Mouse (Mus musculus) limb, embryonic 13.5 days (tissue): ENCODE measurements at regions not wholly inside any gene's neighbourhood (a gene's known extent, or its start where the extent isn't known, plus 50 kb on each side); places are given as distances from the start of the nearest gene placed in this dataset.

ENCODE experiments used
- ATAC-seq: fragments of 200-750 bp; cut with Nextera tagmentation; 2 replicates; pipeline ENCODE4 v1.8.0; 2017; ENCODE audit warnings: low read depth, moderate number of reproducible peaks, moderate TSS enrichment; ENCODE audit not compliant: low FRiP score
- H3K27ac ChIP-seq: fragments of 300-500 bp; sonication (generic); 2 replicates; pipeline ENCODE4 v1.5.1; 2015; ENCODE audit warnings: inconsistent platforms, mild to moderate bottlenecking, moderate library complexity
- H3K27me3 ChIP-seq: fragments of 300-500 bp; sonication (generic); 2 replicates; pipeline ENCODE4 v1.6.1; 2015; ENCODE audit warnings: mild to moderate bottlenecking, inconsistent platforms
- H3K36me3 ChIP-seq: fragments of 300-500 bp; sonication (generic); 2 replicates; pipeline ENCODE4 v1.6.1; 2015; ENCODE audit warnings: inconsistent platforms, mild to moderate bottlenecking, moderate library complexity
- H3K4me1 ChIP-seq: fragments of 300-500 bp; sonication (generic); 2 replicates; pipeline ENCODE4 v1.6.1; 2015; ENCODE audit warnings: inconsistent platforms
- H3K4me2 ChIP-seq: fragments of 300-500 bp; sonication (generic); replicated peaks from 2 replicates; pipeline ENCODE4 v1.6.1; 2015; ENCODE audit warnings: inconsistent platforms, mild to moderate bottlenecking, moderate library complexity
- H3K4me3 ChIP-seq: fragments of 300-500 bp; sonication (generic); 2 replicates; pipeline ENCODE4 v1.5.1; 2015; ENCODE audit warnings: moderate library complexity, mild to moderate bottlenecking, inconsistent platforms
- H3K9ac ChIP-seq: fragments of 300-500 bp; sonication (generic); 2 replicates; pipeline ENCODE4 v1.6.1; 2015; ENCODE audit warnings: mild to moderate bottlenecking, inconsistent platforms
- H3K9me3 ChIP-seq: fragments of 300-500 bp; sonication (generic); 2 replicates; pipeline ENCODE4 v1.6.1; 2016; ENCODE audit warnings: inconsistent platforms
- WGBS: fragments of 180-500 bp; shearing (Covaris S2); methylation state at CpG from one replicate; pipeline ENCODE4 v1.1.7; 2015; 5-methylcytosine and 5-hydroxymethylcytosine counted together

GRCm38 (mm10) chr5:35221451-35222305, 56.4 kb upstream of the Adra2c start:
- Histone ChIP-seq H3K4me1 (no peaks in the 10 kb centered on the region), H3K9me3 (peaks cover 6% of the 10 kb centered on the region; the same call in 1 of the 2 replicates), H3K4me3 (no peak overlapping the region), H3K9ac (no peak overlapping the region), H3K27ac (no peak overlapping the region), H3K36me3 (no peaks in the 10 kb centered on the region), H3K4me2 (no peak overlapping the region), H3K27me3 (no peaks in the 10 kb centered on the region)
- ATAC-seq = no peak
- 82% methylated on average over 4 of the region's 4 CpGs for WGBS

GRCm38 (mm10) chr5:35216271-35216670, 61.8 kb upstream of the Adra2c start:
- no peak overlapping the region for H3K27ac ChIP-seq
- H3K4me2 ChIP-seq = no peak overlapping the region
- no peak overlapping the region for H3K9ac ChIP-seq
- no peaks in the 10 kb centered on the region for H3K4me1 ChIP-seq
- no peak overlapping the region for H3K4me3 ChIP-seq
- no peaks in the 10 kb centered on the region for H3K36me3 ChIP-seq
- H3K27me3 ChIP-seq = no peaks in the 10 kb centered on the region
- ATAC-seq = no peak
- H3K9me3 ChIP-seq = peaks cover 6% of the 10 kb centered on the region; the same call in 1 of the 2 replicates
- WGBS = 50% methylated on average over 2 of the region's 2 CpGs

DNA sequence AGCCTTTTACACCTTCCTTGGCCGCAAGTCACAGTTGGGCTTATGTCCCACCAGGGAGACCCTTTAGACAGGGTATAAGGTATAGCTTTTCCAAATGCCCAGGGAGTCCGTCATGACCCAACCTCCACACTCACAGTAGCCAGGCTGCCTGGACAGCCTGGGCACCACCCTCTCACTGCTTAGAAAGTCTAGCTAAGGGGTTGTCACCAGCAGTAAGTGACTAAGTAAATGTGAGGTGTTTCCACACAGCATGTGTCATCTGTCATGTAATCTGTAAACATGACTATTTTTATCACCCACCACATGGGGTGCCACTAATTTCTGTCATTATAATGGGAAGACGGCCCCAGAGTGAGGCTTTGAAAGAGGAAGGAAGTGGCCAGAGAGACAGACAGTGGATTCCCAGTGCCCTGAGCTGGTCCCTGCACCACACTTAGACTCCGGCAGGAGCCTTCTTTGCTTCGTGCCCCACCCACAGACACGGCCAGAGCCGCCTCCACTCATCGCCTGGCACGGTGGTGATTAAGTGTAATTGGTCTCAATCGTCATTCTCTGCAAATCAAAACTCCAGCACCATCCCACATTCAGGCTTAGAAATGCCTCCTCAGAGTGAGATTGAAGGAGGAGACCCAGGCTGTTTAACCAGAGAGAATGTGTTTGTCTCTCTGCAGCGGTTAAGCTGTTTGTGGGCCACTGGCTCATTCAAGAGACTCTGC, 62.5 kb upstream of the Adra2c start:
- H3K4me1 ChIP-seq = no peaks in the 10 kb centered on the region
- no peaks in the 10 kb centered on the region for H3K36me3 ChIP-seq
- peaks cover 6% of the 10 kb centered on the region; the same call in 1 of the 2 replicates for H3K9me3 ChIP-seq
- H3K27me3 ChIP-seq = no peaks in the 10 kb centered on the region
- no peak overlapping the region for H3K9ac ChIP-seq
- no peak overlapping the region for H3K4me3 ChIP-seq
- no peak overlapping the region for H3K27ac ChIP-seq
- no peak for ATAC-seq
- 65% methylated on average over 11 of the region's 11 CpGs for WGBS
- no peak overlapping the region for H3K4me2 ChIP-seq

DNA sequence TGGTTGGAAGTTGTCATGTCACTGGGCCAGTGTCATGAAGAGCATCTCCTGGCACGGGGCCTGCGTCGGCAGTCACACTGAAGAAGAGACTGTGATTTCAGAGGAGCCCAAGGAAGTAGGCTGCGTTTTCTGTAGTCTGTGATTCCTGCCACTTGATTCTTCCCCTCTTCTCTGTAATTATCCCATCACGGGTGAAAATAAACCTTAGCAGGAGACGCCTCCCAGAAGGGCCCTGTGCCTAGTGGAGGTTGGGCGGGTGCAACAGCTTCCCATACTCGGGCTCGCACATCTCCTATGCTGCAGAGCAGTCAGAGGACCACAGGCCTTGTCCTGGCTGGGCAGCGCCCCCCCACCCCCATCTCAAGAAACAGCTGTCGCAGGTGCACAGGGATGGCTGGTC, 63.1 kb upstream of the Adra2c start:
- no peaks in the 10 kb centered on the region for H3K27me3 ChIP-seq
- ATAC-seq = no peak
- H3K9me3 ChIP-seq = peaks cover 6% of the 10 kb centered on the region; the same call in 1 of the 2 replicates
- no peaks in the 10 kb centered on the region for H3K36me3 ChIP-seq
- H3K4me2 ChIP-seq = no peak overlapping the region
- no peaks in the 10 kb centered on the region for H3K4me1 ChIP-seq
- 75% methylated on average over 11 of the region's 11 CpGs for WGBS
- H3K27ac ChIP-seq = no peak overlapping the region
- no peak overlapping the region for H3K4me3 ChIP-seq
- no peak overlapping the region for H3K9ac ChIP-seq

- no peak overlapping the region for H3K4me3 ChIP-seq
- no peak for ATAC-seq
- no peaks in the 10 kb centered on the region for H3K36me3 ChIP-seq
- 46% methylated on average over 1 of the region's 1 CpGs for WGBS
- H3K27ac ChIP-seq = no peak overlapping the region
- H3K27me3 ChIP-seq = no peaks in the 10 kb centered on the region
- no peaks in the 10 kb centered on the region for H3K4me1 ChIP-seq
- H3K4me2 ChIP-seq = no peak overlapping the region
- H3K9ac ChIP-seq = no peak overlapping the region
- no peaks in the 10 kb centered on the region for H3K9me3 ChIP-seq
Observed at GRCm38 (mm10) chr5:35209348-35209747, 68.8 kb upstream of the Adra2c start.

DNA sequence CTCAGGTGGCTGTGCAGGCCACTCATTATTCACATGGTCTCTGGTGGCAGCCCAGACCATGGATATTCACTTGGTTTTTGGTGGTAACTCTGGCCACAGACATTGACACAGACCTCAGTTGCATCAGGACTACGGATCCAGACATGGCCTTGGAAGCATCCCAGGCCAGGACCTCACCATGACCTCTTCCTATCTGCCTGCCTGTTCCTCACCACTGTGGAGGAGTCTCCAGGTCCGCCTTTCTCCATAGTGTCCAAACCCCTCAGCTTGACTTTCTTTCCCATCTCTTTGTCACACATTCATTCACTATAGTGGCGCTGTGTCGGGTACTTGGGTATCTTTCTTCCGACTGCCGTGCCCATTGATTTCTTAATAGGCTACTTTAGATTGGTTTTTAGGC, 74.1 kb upstream of the Adra2c start:
- Histone ChIP-seq H3K27ac (no peak overlapping the region), H3K4me3 (no peak overlapping the region), H3K4me2 (no peak overlapping the region), H3K27me3 (no peaks in the 10 kb centered on the region), H3K4me1 (0 out of 2 replicates have a peak, but pooled peaks cover 3% of the 10 kb centered on the region), H3K9ac (no peak overlapping the region), H3K36me3 (no peaks in the 10 kb centered on the region), H3K9me3 (no peaks in the 10 kb centered on the region)
- ATAC-seq = no peak
- WGBS = 95% methylated on average over 6 of the region's 6 CpGs

DNA sequence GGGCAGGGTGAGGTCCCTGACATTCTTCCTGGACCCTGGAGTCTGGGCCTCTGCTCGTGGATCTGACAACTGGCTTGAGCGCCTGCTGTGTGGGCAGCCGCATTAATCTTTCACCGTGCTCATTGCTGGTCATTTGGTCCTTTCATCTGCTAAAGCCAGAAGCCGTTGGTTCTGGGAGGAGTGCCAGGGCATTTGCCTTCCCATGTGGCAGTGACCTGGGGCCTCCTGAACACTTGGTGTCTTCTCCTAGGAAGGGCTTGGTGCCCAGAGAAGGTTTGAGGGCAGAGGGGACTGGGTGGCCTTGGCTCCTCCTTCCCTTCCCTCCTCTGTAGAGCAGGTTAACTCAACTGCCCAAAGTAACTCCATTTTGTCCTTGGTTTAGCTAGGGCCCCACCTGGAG, 79.7 kb upstream of the Adra2c start:
- H3K4me1 ChIP-seq = 0 out of 2 replicates have a peak, but pooled peaks cover 12% of the 10 kb centered on the region
- no peak overlapping the region for H3K27ac ChIP-seq
- no peak overlapping the region for H3K4me3 ChIP-seq
- no peak for ATAC-seq
- no peak overlapping the region for H3K9ac ChIP-seq
- WGBS = 21% methylated on average over 5 of the region's 5 CpGs
- no peaks in the 10 kb centered on the region for H3K9me3 ChIP-seq
- no peaks in the 10 kb centered on the region for H3K27me3 ChIP-seq
- no peaks in the 10 kb centered on the region for H3K36me3 ChIP-seq
- no peak overlapping the region for H3K4me2 ChIP-seq

DNA sequence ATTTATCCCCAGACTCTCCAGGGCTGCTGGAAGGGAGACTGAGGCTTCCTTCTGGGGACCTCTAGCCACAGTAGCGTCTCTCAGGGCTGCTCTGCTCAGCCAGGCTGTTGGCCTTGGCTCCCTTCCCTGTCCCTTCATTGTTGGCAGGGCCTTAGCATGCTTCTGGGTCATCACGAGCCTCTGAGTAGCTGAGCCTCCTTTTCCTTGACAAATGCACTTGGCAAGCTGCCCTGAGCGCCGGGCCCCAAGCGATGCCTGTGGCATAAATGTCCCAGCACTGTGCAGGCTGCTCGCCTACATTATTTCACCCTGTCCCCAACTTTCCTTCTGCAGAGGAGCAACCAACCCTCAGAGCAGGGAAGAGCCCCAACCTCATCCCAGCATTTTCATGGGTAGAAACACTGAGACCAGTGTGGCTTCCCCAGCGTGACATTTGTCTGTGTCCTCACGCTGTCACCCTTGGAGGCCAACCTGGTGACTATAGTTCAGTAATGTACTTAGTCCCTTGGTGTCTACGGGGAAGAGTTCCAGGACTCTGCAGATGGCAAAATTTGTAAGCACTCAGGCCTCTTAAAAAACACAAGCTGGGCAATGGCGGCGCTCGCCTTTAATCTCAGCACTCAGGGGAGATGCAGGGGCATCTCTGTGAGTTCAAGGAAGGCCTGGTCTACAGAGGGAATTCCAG, 83.7 kb upstream of the Lrpap1 start:
- H3K4me1 ChIP-seq = peaks cover 26% of the 10 kb centered on the region
- WGBS = 63% methylated on average over 12 of the region's 12 CpGs
- no peak overlapping the region for H3K4me3 ChIP-seq
- no peaks in the 10 kb centered on the region for H3K9me3 ChIP-seq
- H3K27me3 ChIP-seq = no peaks in the 10 kb centered on the region
- ATAC-seq = no peak
- H3K27ac ChIP-seq = no peak overlapping the region
- no peak overlapping the region for H3K9ac ChIP-seq
- H3K4me2 ChIP-seq = no peak overlapping the region
- H3K36me3 ChIP-seq = no peaks in the 10 kb centered on the region

GRCm38 (mm10) chr5:35185826-35186225, 80.3 kb upstream of the Lrpap1 start:
- Histone ChIP-seq H3K27me3 (no peaks in the 10 kb centered on the region), H3K4me1 (peaks cover 33% of the 10 kb centered on the region), H3K4me2 (no peak overlapping the region), H3K27ac (no peak overlapping the region), H3K4me3 (no peak overlapping the region), H3K9me3 (no peaks in the 10 kb centered on the region), H3K9ac (no peak overlapping the region), H3K36me3 (no peaks in the 10 kb centered on the region)
- ATAC-seq = no peak
- WGBS = 50% methylated on average over 3 of the region's 3 CpGs

DNA sequence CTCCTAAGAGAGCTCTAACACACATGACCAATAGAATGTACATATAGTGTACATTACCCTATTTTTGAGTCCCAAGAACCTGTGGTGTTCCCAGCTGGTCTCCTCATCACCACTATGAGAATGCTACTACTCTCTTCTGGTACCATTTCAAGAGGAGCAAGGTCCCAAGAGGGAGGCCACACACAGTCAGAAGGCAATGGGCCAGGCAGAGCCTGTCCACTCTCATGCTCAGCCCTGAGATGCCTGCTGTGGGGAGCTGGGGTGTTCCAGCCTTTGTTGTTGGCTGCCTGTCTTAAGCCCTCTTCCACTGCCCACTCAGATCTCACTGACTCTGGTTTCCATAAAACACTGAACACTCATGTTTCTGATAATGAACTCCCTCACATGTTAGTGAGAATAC, 79.7 kb upstream of the Lrpap1 start:
- Histone ChIP-seq H3K36me3 (no peaks in the 10 kb centered on the region), H3K4me3 (no peak overlapping the region), H3K9me3 (no peaks in the 10 kb centered on the region), H3K9ac (no peak overlapping the region), H3K4me1 (peaks cover 33% of the 10 kb centered on the region), H3K27ac (no peak overlapping the region), H3K27me3 (no peaks in the 10 kb centered on the region), H3K4me2 (no peak overlapping the region)
- ATAC-seq = no peak

DNA sequence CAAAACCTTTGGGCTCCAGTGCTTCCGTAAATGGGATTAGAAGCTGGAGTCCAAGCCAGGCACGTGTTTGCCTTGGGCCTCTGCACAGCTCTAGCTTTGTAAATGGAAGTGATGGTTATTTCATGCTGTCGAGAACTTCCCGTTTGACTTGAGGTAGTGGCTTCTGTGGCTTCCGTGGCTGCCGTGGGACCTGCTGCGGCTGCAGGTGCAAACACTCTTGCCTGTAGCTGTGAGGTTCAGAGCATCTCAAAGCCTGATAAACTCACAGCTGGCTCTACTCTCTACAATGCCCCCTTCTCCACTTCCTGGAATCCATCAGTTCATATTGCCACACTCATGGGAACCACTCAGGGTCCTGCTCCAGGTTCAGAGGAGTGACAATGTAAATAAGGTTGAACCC, 77.9 kb upstream of the Lrpap1 start:
- WGBS = 85% methylated on average over 7 of the region's 7 CpGs
- H3K9ac ChIP-seq = no peak overlapping the region
- no peak overlapping the region for H3K4me3 ChIP-seq
- H3K4me2 ChIP-seq = no peak overlapping the region
- peaks cover 24% of the 10 kb centered on the region for H3K4me1 ChIP-seq
- no peak overlapping the region for H3K27ac ChIP-seq
- no peaks in the 10 kb centered on the region for H3K36me3 ChIP-seq
- H3K27me3 ChIP-seq = no peaks in the 10 kb centered on the region
- no peak for ATAC-seq
- no peaks in the 10 kb centered on the region for H3K9me3 ChIP-seq

DNA sequence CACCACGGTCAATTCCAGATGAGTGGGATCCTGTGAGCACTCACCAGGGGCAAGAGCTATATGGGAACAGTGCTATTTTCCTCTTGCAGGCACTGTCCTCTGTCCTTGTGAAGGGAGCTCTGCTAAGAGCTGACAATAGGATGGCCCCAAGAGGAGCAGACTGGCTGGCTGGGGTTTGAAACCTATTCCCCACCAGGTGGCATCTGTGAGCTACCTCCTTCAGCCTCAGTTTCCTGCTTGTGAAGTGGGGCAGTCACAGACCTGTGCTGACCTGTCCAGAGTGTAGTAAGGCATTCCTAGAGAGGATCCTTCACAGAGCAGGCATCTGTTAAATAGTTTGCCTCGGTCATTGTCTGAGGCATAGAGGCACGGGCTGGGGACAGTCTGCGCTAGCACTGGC, 71.8 kb upstream of the Lrpap1 start:
- 66% methylated on average over 4 of the region's 4 CpGs for WGBS
- no peak overlapping the region for H3K4me3 ChIP-seq
- H3K27ac ChIP-seq = no peak overlapping the region
- no peak overlapping the region for H3K9ac ChIP-seq
- no peak for ATAC-seq
- peaks cover 9% of the 10 kb centered on the region; the same call in 1 of the 2 replicates for H3K4me1 ChIP-seq
- no peaks in the 10 kb centered on the region for H3K9me3 ChIP-seq
- no peak overlapping the region for H3K4me2 ChIP-seq
- no peaks in the 10 kb centered on the region for H3K36me3 ChIP-seq
- H3K27me3 ChIP-seq = no peaks in the 10 kb centered on the region
